Mouse (Mus musculus) macrophage (primary cell): ENCODE measurements at regions not wholly inside any gene's neighbourhood (a gene's known extent, or its start where the extent isn't known, plus 50 kb on each side); places are given as distances from the start of the nearest gene placed in this dataset.

Source experiments
- H3K27ac ChIP-seq: fragments of 350-480 bp; formaldehyde crosslinking; 2 replicates; pipeline ENCODE4 v1.9.0; 2021
- H3K36me3 ChIP-seq: fragments of 350-480 bp; formaldehyde crosslinking; 2 replicates; pipeline ENCODE4 v1.9.0; 2021; ENCODE audit errors: inconsistent target
- H3K4me3 ChIP-seq: fragments of 350-480 bp; formaldehyde crosslinking; 2 replicates; pipeline ENCODE4 v1.9.0; 2021; ENCODE audit errors: inconsistent target
- H3K79me2 ChIP-seq: fragments of 350-480 bp; formaldehyde crosslinking; 2 replicates; pipeline ENCODE4 v1.9.0; 2021; ENCODE audit errors: inconsistent target
- WGBS: methylation state at CpG from one replicate; pipeline ENCODE4 v1.1.7; 2026; ENCODE audit warnings: inconsistent platforms; ENCODE audit not compliant: missing documents; 5-methylcytosine and 5-hydroxymethylcytosine counted together

- H3K27ac ChIP-seq: no peak overlapping the region
- 78% methylated on average over 10 of the region's 10 CpGs for WGBS
- H3K36me3 ChIP-seq: no peaks in the 10 kb centered on the region
- no peak overlapping the region for H3K4me3 ChIP-seq
- no peaks in the 10 kb centered on the region for H3K79me2 ChIP-seq
Measured at GRCm38 (mm10) chr11:112979413-112979812, 197.4 kb downstream of the Sox9 start.

- H3K79me2 ChIP-seq: no peaks in the 10 kb centered on the region
Measured at GRCm38 (mm10) chr11:112982165-112982801, 200.3 kb downstream of the Sox9 start.

GRCm38 (mm10) chr11:112982802-112983591 lies 201.0 kb downstream of the Sox9 start:
- Histone ChIP-seq H3K4me3 (no peak overlapping the region), H3K79me2 (no peaks in the 10 kb centered on the region), H3K36me3 (no peaks in the 10 kb centered on the region), H3K27ac (no peak overlapping the region)
- 85% methylated on average over 9 of the region's 9 CpGs for whole genome bisulfite sequencing

More at GRCm38 (mm10) chr11:112982165-112982801, 200.3 kb downstream of the Sox9 start:
- H3K4me3 ChIP-seq: no peak overlapping the region
- H3K27ac ChIP-seq: no peak overlapping the region
- 87% methylated on average over 11 of the region's 11 CpGs for WGBS
- H3K36me3 ChIP-seq: no peaks in the 10 kb centered on the region

- Histone ChIP-seq H3K27ac (no peak overlapping the region), H3K36me3 (no peaks in the 10 kb centered on the region), H3K4me3 (no peak overlapping the region), H3K79me2 (no peaks in the 10 kb centered on the region)
- WGBS: 83% methylated on average over 9 of the region's 9 CpGs
Measured at GRCm38 (mm10) chr11:112986029-112986573, 204.1 kb downstream of the Sox9 start.

- WGBS: 17% methylated on average over 7 of the region's 7 CpGs
- Histone ChIP-seq H3K79me2 (no peaks in the 10 kb centered on the region), H3K27ac (no peak overlapping the region), H3K36me3 (no peaks in the 10 kb centered on the region), H3K4me3 (no peak overlapping the region)
Measured at GRCm38 (mm10) chr11:112987782-112988181, 205.8 kb downstream of the Sox9 start.

- no peaks in the 10 kb centered on the region for H3K79me2 ChIP-seq
- no peak overlapping the region for H3K27ac ChIP-seq
- no peak overlapping the region for H3K4me3 ChIP-seq
- 92% methylated on average over 1 of the region's 1 CpGs for WGBS
- H3K36me3 ChIP-seq: no peaks in the 10 kb centered on the region
Measured at GRCm38 (mm10) chr11:112988900-112989299, 206.9 kb downstream of the Sox9 start.

- 86% methylated on average over 13 of the region's 13 CpGs for WGBS
- no peak overlapping the region for H3K4me3 ChIP-seq
- H3K27ac ChIP-seq: no peak overlapping the region
Measured at GRCm38 (mm10) chr11:112989981-112990512, 208.0 kb downstream of the Sox9 start.

GRCm38 (mm10) chr11:112990751-112991150 lies 208.7 kb downstream of the Sox9 start:
- Histone ChIP-seq H3K36me3 (no peaks in the 10 kb centered on the region), H3K4me3 (no peak overlapping the region), H3K27ac (no peak overlapping the region), H3K79me2 (no peaks in the 10 kb centered on the region)
- 92% methylated on average over 11 of the region's 11 CpGs for WGBS

More at GRCm38 (mm10) chr11:112989981-112990512, 208.0 kb downstream of the Sox9 start:
- Histone ChIP-seq H3K36me3 (no peaks in the 10 kb centered on the region), H3K79me2 (no peaks in the 10 kb centered on the region)

GRCm38 (mm10) chr11:112991862-112992261 lies 209.8 kb downstream of the Sox9 start:
- no peak overlapping the region for H3K4me3 ChIP-seq
- 26% methylated on average over 13 of the region's 13 CpGs for WGBS

GRCm38 (mm10) chr11:112998777-112999583 lies 217.0 kb downstream of the Sox9 start:
- WGBS: 64% methylated on average over 5 of the region's 5 CpGs
- Histone ChIP-seq H3K36me3 (no peaks in the 10 kb centered on the region), H3K79me2 (no peaks in the 10 kb centered on the region), H3K4me3 (no peak overlapping the region), H3K27ac (no peak overlapping the region)

More at GRCm38 (mm10) chr11:112991862-112992261, 209.8 kb downstream of the Sox9 start:
- H3K36me3 ChIP-seq: no peaks in the 10 kb centered on the region
- H3K27ac ChIP-seq: no peak overlapping the region
- H3K79me2 ChIP-seq: no peaks in the 10 kb centered on the region

GRCm38 (mm10) chr11:113001071-113001470 lies 219.0 kb downstream of the Sox9 start:
- no peaks in the 10 kb centered on the region for H3K79me2 ChIP-seq
- no peak overlapping the region for H3K27ac ChIP-seq
- H3K4me3 ChIP-seq: no peak overlapping the region
- no peaks in the 10 kb centered on the region for H3K36me3 ChIP-seq
- WGBS: 91% methylated on average over 6 of the region's 6 CpGs

- no peak overlapping the region for H3K4me3 ChIP-seq
- 95% methylated on average over 9 of the region's 9 CpGs for WGBS
- H3K79me2 ChIP-seq: no peaks in the 10 kb centered on the region
Measured at GRCm38 (mm10) chr11:113005895-113006294, 223.9 kb downstream of the Sox9 start.

GRCm38 (mm10) chr11:113008521-113008920 lies 226.5 kb downstream of the Sox9 start:
- WGBS: 85% methylated on average over 4 of the region's 4 CpGs
- Histone ChIP-seq H3K4me3 (no peak overlapping the region), H3K36me3 (no peaks in the 10 kb centered on the region), H3K79me2 (no peaks in the 10 kb centered on the region), H3K27ac (no peak overlapping the region)

More at GRCm38 (mm10) chr11:113005895-113006294, 223.9 kb downstream of the Sox9 start:
- no peak overlapping the region for H3K27ac ChIP-seq
- H3K36me3 ChIP-seq: no peaks in the 10 kb centered on the region

- Histone ChIP-seq H3K36me3 (no peaks in the 10 kb centered on the region), H3K4me3 (no peak overlapping the region), H3K79me2 (no peaks in the 10 kb centered on the region), H3K27ac (no peak overlapping the region)
- 89% methylated on average over 6 of the region's 6 CpGs for WGBS
Measured at GRCm38 (mm10) chr11:113009376-113009775, 227.4 kb downstream of the Sox9 start.
